Mouse (Mus musculus) heart, embryonic 11.5 days (tissue): ENCODE results near the gene Rab44. TPM values are rescaled to one million over a fixed set of nuclear protein-coding genes. Genes with fewer than 3 reads are reported as not detected.

ENCODE experiments used
- ATAC-seq: fragments of 200-750 bp; cut with Nextera tagmentation; replicated peaks from 2 replicates; pipeline ENCODE4 v1.8.0; 2017; ENCODE audit warnings: moderate library complexity; ENCODE audit not compliant: insufficient number of reproducible peaks, low FRiP score, low TSS enrichment
- H3K27ac ChIP-seq: fragments of 300-500 bp; sonication (generic); 2 replicates; pipeline ENCODE4 v1.5.1; 2014; ENCODE audit warnings: mild to moderate bottlenecking, low read depth, low read length
- H3K27me3 ChIP-seq: fragments of 300-500 bp; sonication (generic); 2 replicates; pipeline ENCODE4 v1.6.1; 2014; ENCODE audit warnings: mild to moderate bottlenecking, low read length, mixed read lengths; ENCODE audit not compliant: control insufficient read depth, insufficient read depth
- H3K36me3 ChIP-seq: fragments of 300-500 bp; sonication (generic); 2 replicates; pipeline ENCODE4 v1.6.1; 2014; ENCODE audit warnings: mild to moderate bottlenecking, low read length, moderate library complexity, mixed read lengths; ENCODE audit not compliant: control insufficient read depth, insufficient read depth
- H3K4me1 ChIP-seq: fragments of 300-500 bp; sonication (generic); 2 replicates; pipeline ENCODE4 v1.6.1; 2014; ENCODE audit warnings: low read length; ENCODE audit not compliant: control insufficient read depth, insufficient read depth
- H3K4me2 ChIP-seq: fragments of 300-500 bp; sonication (generic); 2 replicates; pipeline ENCODE4 v1.6.1; 2014; ENCODE audit warnings: mild to moderate bottlenecking, moderate library complexity
- H3K4me3 ChIP-seq: fragments of 300-500 bp; sonication (generic); 2 replicates; pipeline ENCODE4 v1.5.1; 2014; ENCODE audit warnings: low read depth, low read length
- H3K9ac ChIP-seq: fragments of 300-500 bp; sonication (generic); 2 replicates; pipeline ENCODE4 v1.6.1; 2014; ENCODE audit warnings: mild to moderate bottlenecking, low read depth, low read length, moderate library complexity
- H3K9me3 ChIP-seq: fragments of 300-500 bp; sonication (generic); replicated peaks from 2 replicates; pipeline ENCODE4 v1.6.1; 2016; ENCODE audit warnings: low read length; ENCODE audit not compliant: control insufficient read depth
- WGBS: fragments of 180-500 bp; shearing (Covaris S2); extraction: QIAGEN DNeasy Blood & Tissue Kit; methylation state at CpG from one replicate; pipeline ENCODE4 v1.1.7; 2014; ENCODE audit not compliant: insufficient replicate concordance; 5-methylcytosine and 5-hydroxymethylcytosine counted together
- polyA plus RNA-seq: library from polyadenylated mRNA; unstranded; fragments of >200 nt; fragmentation: Nextera tagmentation; extraction: Ambion mirVana; gene quantifications from 2 replicates; pipeline ENCODE4 v1.2.1, GENCODE M21; 2014

Rab44 gene
- polyA plus RNA-seq, 1 experiment from 2014 or later, result not detected

GRCm38 (mm10) chr17:29159743-29160455 is 46.0 kb downstream of the Rab44 start:
- 77% methylated on average over 16 of the region's 16 CpGs for WGBS
- no peaks in the 10 kb centered on the region for H3K27me3 ChIP-seq
- H3K4me2 ChIP-seq, result no peak overlapping the region
- peaks cover 3% of the 10 kb centered on the region; the same call in 1 of the 2 replicates for H3K36me3 ChIP-seq
- H3K4me1 ChIP-seq, result peaks cover 11% of the 10 kb centered on the region
- no peak overlapping the region for H3K27ac ChIP-seq
- no peak for ATAC-seq
- peaks cover 11% of the 10 kb centered on the region for H3K9me3 ChIP-seq
- H3K9ac ChIP-seq, result no peak overlapping the region
- H3K4me3 ChIP-seq, result no peak overlapping the region

GRCm38 (mm10) chr17:29162334-29162733 is 48.4 kb downstream of the Rab44 start:
- Histone ChIP-seq H3K4me3 (no peak overlapping the region), H3K9me3 (peaks cover 11% of the 10 kb centered on the region), H3K4me2 (no peak overlapping the region), H3K4me1 (peaks cover 15% of the 10 kb centered on the region), H3K27ac (no peak overlapping the region), H3K27me3 (no peaks in the 10 kb centered on the region), H3K9ac (no peak overlapping the region), H3K36me3 (peaks cover 3% of the 10 kb centered on the region; the same call in 1 of the 2 replicates)
- whole genome bisulfite sequencing, result 91% methylated on average over 13 of the region's 13 CpGs
- ATAC-seq, result no peak

GRCm38 (mm10) chr17:29164469-29165111 is 50.6 kb downstream of the Rab44 start:
- H3K4me1 ChIP-seq, result peaks cover 15% of the 10 kb centered on the region
- H3K9me3 ChIP-seq, result peaks cover 11% of the 10 kb centered on the region
- no peak overlapping the region for H3K27ac ChIP-seq
- no peaks in the 10 kb centered on the region for H3K27me3 ChIP-seq
- WGBS, result 13% methylated on average over 17 of the region's 17 CpGs
- ATAC-seq, result no peak
- H3K4me2 ChIP-seq, result peak overlapping the region; percentile 48
- no peak overlapping the region for H3K4me3 ChIP-seq
- H3K9ac ChIP-seq, result peak overlapping the region; percentile 18; the same call in 1 of the 2 replicates
- peaks cover 3% of the 10 kb centered on the region; the same call in 1 of the 2 replicates for H3K36me3 ChIP-seq

GRCm38 (mm10) chr17:29165452-29165851 is 51.5 kb downstream of the Rab44 start:
- ATAC-seq, result no peak
- H3K4me1 ChIP-seq, result peaks cover 15% of the 10 kb centered on the region
- no peak overlapping the region for H3K27ac ChIP-seq
- WGBS, result 14% methylated on average over 6 of the region's 6 CpGs
- H3K4me2 ChIP-seq, result no peak overlapping the region
- H3K27me3 ChIP-seq, result no peaks in the 10 kb centered on the region
- no peak overlapping the region for H3K9ac ChIP-seq
- peaks cover 3% of the 10 kb centered on the region; the same call in 1 of the 2 replicates for H3K36me3 ChIP-seq
- H3K4me3 ChIP-seq, result no peak overlapping the region
- peaks cover 11% of the 10 kb centered on the region for H3K9me3 ChIP-seq

- H3K9ac ChIP-seq, result no peak overlapping the region
- peaks cover 2% of the 10 kb centered on the region; the same call in 1 of the 2 replicates for H3K36me3 ChIP-seq
- H3K27me3 ChIP-seq, result no peaks in the 10 kb centered on the region
- peaks cover 10% of the 10 kb centered on the region for H3K9me3 ChIP-seq
- no peak for ATAC-seq
- H3K27ac ChIP-seq, result no peak overlapping the region
- H3K4me1 ChIP-seq, result peaks cover 15% of the 10 kb centered on the region
- WGBS, result 51% methylated on average over 8 of the region's 8 CpGs
- H3K4me3 ChIP-seq, result no peak overlapping the region
- H3K4me2 ChIP-seq, result no peak overlapping the region
These were observed 52.1 kb downstream of the Rab44 start for GRCm38 (mm10) chr17:29165967-29166578.

GRCm38 (mm10) chr17:29167371-29167770 is 53.4 kb downstream of the Rab44 start:
- Histone ChIP-seq H3K9me3 (no peaks in the 10 kb centered on the region; the same call in 1 of the 2 replicates), H3K4me2 (no peak overlapping the region), H3K9ac (no peak overlapping the region), H3K4me1 (peaks cover 20% of the 10 kb centered on the region), H3K36me3 (no peaks in the 10 kb centered on the region), H3K27me3 (no peaks in the 10 kb centered on the region), H3K4me3 (no peak overlapping the region), H3K27ac (no peak overlapping the region)
- ATAC-seq, result no peak
- WGBS, result 64% methylated on average over 6 of the region's 6 CpGs

GRCm38 (mm10) chr17:29168438-29168837 is 54.5 kb downstream of the Rab44 start:
- ATAC-seq, result no peak
- Histone ChIP-seq H3K9me3 (no peaks in the 10 kb centered on the region), H3K36me3 (no peaks in the 10 kb centered on the region), H3K9ac (no peak overlapping the region), H3K4me1 (peaks cover 21% of the 10 kb centered on the region), H3K27me3 (no peaks in the 10 kb centered on the region), H3K4me2 (no peak overlapping the region), H3K4me3 (no peak overlapping the region), H3K27ac (no peak overlapping the region)
- 80% methylated on average over 4 of the region's 4 CpGs for WGBS

- Histone ChIP-seq H3K4me3 (no peak overlapping the region), H3K27ac (no peak overlapping the region), H3K36me3 (no peaks in the 10 kb centered on the region), H3K9me3 (no peaks in the 10 kb centered on the region), H3K4me1 (peaks cover 20% of the 10 kb centered on the region), H3K9ac (no peak overlapping the region), H3K27me3 (no peaks in the 10 kb centered on the region), H3K4me2 (no peak overlapping the region)
- 74% methylated on average over 12 of the region's 12 CpGs for whole genome bisulfite sequencing
- no peak for ATAC-seq
These were observed 55.2 kb downstream of the Rab44 start for GRCm38 (mm10) chr17:29168996-29169601.
